Mouse (Mus musculus) forebrain, embryonic 14.5 days (tissue): ENCODE data around the gene Slc6a6. TPM values are rescaled to one million over a fixed set of nuclear protein-coding genes. Genes with fewer than 3 reads are reported as not detected.
A peak's percentile ranks its signal among the peaks of the same experiment; 100 is the strongest.

Source experiments
- ATAC-seq: fragments of 200-750 bp; cut with Nextera tagmentation; 2 replicates; pipeline ENCODE4 v1.8.0; 2017; ENCODE audit warnings: mild to moderate bottlenecking, moderate library complexity
- DNase-seq: peaks from one replicate; pipeline ENCODE4 v3.0.0-alpha.2; 2015; ENCODE audit warnings: low spot score
- H3K27ac ChIP-seq: fragments of 300-500 bp; sonication (generic); 2 replicates; pipeline ENCODE4 v1.5.1; 2014; ENCODE audit warnings: low read depth, mild to moderate bottlenecking, control low read depth, low read length, moderate library complexity
- H3K27me3 ChIP-seq: fragments of 300-500 bp; sonication (generic); replicated peaks from 2 replicates; pipeline ENCODE4 v1.6.1; 2014; ENCODE audit warnings: low read length, control low read depth, mixed read lengths; ENCODE audit not compliant: control insufficient read depth, insufficient read depth
- H3K36me3 ChIP-seq: fragments of 300-500 bp; sonication (generic); 2 replicates; pipeline ENCODE4 v1.6.1; 2014; ENCODE audit warnings: low read length, control low read depth; ENCODE audit not compliant: control insufficient read depth, insufficient read depth
- H3K4me1 ChIP-seq: fragments of 300-500 bp; sonication (generic); 2 replicates; pipeline ENCODE4 v1.6.1; 2014; ENCODE audit warnings: antibody characterized with exemption, low read length, control low read depth; ENCODE audit not compliant: control insufficient read depth, insufficient read depth
- H3K4me2 ChIP-seq: fragments of 300-500 bp; sonication (generic); 2 replicates; pipeline ENCODE4 v1.6.1; 2014; ENCODE audit warnings: mild to moderate bottlenecking, control low read depth, low read length
- H3K4me3 ChIP-seq: fragments of 300-500 bp; sonication (generic); 2 replicates; pipeline ENCODE4 v1.5.1; 2014; ENCODE audit warnings: low read depth, low read length, control low read depth
- H3K9ac ChIP-seq: fragments of 300-500 bp; sonication (generic); 2 replicates; pipeline ENCODE4 v1.6.1; 2014; ENCODE audit warnings: mild to moderate bottlenecking, low read length, control low read depth, moderate library complexity
- H3K9me3 ChIP-seq: fragments of 300-500 bp; sonication (generic); replicated peaks from 2 replicates; pipeline ENCODE4 v1.6.1; 2016; ENCODE audit warnings: low read length, control low read depth, mixed read lengths; ENCODE audit not compliant: control insufficient read depth
- WGBS: fragments of 180-500 bp; shearing (Covaris S2); extraction: QIAGEN DNeasy Blood & Tissue Kit; methylation state at CpG from one replicate; pipeline ENCODE4 v1.1.7; 2014; 5-methylcytosine and 5-hydroxymethylcytosine counted together
- polyA plus RNA-seq: library from polyadenylated mRNA; unstranded; fragments of >200 nt; fragmentation: Nextera tagmentation; extraction: Ambion mirVana; gene quantifications from 2 replicates; pipeline ENCODE4 v1.2.1, GENCODE M21; 2014

The Slc6a6 gene
- polyA plus RNA-seq, 1 experiment from 2014 or later: 45.6 TPM

DNA sequence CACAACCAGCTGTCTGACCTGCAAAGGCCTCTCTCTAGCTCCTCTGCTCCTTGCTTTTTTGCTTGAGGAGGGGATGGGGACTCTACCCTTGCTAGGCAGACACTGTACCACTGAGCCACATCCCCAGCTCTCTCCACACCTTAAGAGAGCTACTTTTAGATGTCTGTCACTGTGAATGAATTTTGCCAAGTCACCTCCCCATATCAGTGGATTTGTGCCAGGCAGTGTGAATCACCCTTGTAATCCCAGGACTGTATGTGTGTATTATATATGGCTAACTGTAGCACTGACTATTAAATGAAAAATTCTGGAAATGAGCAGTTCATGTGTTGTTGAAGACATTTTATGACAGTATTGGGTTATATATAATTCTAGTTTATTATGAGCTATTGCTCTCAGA is 5.4 kb downstream of the Slc6a6 start:
- H3K4me2 ChIP-seq: no peak overlapping the region
- H3K4me1 ChIP-seq: peaks cover 19% of the 10 kb centered on the region
- peaks cover 16% of the 10 kb centered on the region; the same call in 1 of the 2 replicates for H3K36me3 ChIP-seq
- DNase-seq: no peak
- H3K4me3 ChIP-seq: no peak overlapping the region
- no peaks in the 10 kb centered on the region for H3K27me3 ChIP-seq
- H3K9me3 ChIP-seq: no peaks in the 10 kb centered on the region
- no peak overlapping the region for H3K27ac ChIP-seq
- H3K9ac ChIP-seq: peak overlapping the region; percentile 25; the same call in 1 of the 2 replicates
- ATAC-seq: no peak

DNA sequence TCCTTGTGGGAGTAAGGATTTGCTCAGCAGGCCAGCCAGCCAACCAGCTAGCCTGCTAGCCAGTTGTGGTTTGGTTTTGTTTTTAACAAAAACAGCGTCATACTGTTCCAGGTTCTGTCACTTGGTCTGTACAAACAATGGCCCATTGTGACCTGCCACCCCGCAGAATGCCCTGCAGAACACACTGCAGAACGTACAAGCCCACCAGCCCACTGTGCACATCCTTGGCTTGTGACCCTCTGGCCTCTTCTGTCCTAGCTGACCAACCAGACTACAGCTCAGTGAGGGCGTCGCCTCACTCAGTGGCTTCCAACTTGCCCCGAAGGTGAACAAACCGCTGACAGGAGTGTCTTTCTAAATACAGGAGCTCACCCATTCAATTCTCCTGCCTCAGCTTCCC is 6.4 kb downstream of the Slc6a6 start:
- Histone ChIP-seq H3K27ac (no peak overlapping the region), H3K4me3 (no peak overlapping the region), H3K27me3 (no peaks in the 10 kb centered on the region), H3K4me1 (peaks cover 18% of the 10 kb centered on the region), H3K9ac (no peak overlapping the region), H3K4me2 (no peak overlapping the region), H3K9me3 (no peaks in the 10 kb centered on the region), H3K36me3 (peaks cover 16% of the 10 kb centered on the region; the same call in 1 of the 2 replicates)
- DNase-seq (no peak), ATAC-seq (no peak)
- WGBS: 59% methylated on average over 7 of the region's 7 CpGs

DNA sequence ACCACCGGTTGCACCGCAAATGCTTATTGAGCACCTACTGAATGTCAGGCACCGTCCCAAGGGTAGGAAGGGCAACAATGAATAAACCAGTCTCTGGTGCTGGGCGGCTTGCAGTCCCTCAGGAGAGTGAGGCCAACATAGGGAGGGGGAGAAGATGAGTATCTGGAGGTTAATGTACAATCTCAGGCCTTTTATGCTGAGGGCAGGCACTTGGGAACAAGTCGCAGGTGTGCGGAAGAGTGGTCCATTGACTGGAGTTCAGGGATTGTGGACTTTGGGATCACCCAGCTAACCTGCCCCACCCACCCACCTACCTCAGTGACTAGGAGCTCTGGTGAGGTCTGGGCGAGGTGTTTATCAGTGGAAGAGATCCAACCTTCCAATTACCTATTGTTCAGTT is 6.8 kb downstream of the Slc6a6 start:
- WGBS: 90% methylated on average over 7 of the region's 7 CpGs
- H3K27me3 ChIP-seq: no peaks in the 10 kb centered on the region
- peaks cover 16% of the 10 kb centered on the region; the same call in 1 of the 2 replicates for H3K36me3 ChIP-seq
- no peak for DNase-seq
- peaks cover 15% of the 10 kb centered on the region for H3K4me1 ChIP-seq
- no peak for ATAC-seq
- H3K4me2 ChIP-seq: no peak overlapping the region
- H3K27ac ChIP-seq: no peak overlapping the region
- H3K9ac ChIP-seq: no peak overlapping the region
- H3K4me3 ChIP-seq: no peak overlapping the region
- no peaks in the 10 kb centered on the region for H3K9me3 ChIP-seq

DNA sequence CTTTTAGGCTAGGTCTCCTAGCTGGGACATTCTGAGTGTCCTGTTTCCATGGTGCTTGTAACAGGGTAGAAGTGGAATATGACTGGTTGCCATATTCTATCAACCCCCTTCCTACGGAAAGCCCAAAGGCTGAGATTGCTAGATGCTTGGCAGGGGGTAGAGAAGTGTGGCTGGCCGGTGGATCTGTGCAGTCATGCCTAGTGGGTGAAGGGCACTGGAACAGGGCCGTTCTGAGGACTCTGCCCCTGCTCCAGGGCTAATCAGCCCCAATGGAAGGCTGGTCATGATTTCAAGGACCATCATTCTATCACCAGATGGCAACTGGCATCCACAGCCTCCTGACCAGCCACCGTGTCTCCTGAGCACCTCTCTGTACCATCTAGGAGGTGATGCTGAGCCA is 7.7 kb downstream of the Slc6a6 start:
- H3K27me3 ChIP-seq: no peaks in the 10 kb centered on the region
- H3K4me3 ChIP-seq: no peak overlapping the region
- ATAC-seq (no peak), DNase-seq (no peak)
- peaks cover 16% of the 10 kb centered on the region; the same call in 1 of the 2 replicates for H3K36me3 ChIP-seq
- H3K4me2 ChIP-seq: no peak overlapping the region
- H3K4me1 ChIP-seq: peaks cover 8% of the 10 kb centered on the region
- WGBS: 97% methylated on average over 4 of the region's 4 CpGs
- H3K9me3 ChIP-seq: no peaks in the 10 kb centered on the region
- no peak overlapping the region for H3K27ac ChIP-seq
- no peak overlapping the region for H3K9ac ChIP-seq

DNA sequence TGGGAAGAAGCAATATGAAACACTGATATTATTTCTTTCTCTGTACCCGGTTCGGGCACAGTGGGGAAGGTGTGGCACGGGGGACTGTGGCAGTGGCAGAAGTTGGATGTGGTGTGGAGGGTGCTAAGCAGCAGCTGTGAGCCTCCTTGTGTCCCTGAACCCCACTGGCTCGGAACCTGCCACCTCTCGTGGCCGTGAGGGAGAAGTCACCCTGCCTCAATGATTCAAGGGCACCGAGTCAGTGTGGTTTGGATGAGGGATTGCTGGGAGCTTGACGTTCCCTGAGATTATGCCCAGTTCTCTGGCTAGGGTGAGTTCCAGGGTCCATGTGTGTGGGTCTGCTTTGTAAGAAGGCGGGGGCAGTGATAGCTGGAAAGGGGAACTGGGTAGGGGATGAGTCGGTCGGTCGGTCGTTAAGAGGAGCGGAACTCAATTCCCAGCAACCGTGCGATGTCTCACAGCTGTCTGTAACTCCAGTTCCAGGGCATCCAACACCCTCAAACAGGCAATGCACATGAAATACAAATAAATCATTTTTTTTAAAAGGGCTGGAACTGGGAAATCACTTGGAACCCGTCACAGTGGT is 9.5 kb downstream of the Slc6a6 start:
- H3K9ac ChIP-seq: no peak overlapping the region
- WGBS: 85% methylated on average over 17 of the region's 17 CpGs

DNA sequence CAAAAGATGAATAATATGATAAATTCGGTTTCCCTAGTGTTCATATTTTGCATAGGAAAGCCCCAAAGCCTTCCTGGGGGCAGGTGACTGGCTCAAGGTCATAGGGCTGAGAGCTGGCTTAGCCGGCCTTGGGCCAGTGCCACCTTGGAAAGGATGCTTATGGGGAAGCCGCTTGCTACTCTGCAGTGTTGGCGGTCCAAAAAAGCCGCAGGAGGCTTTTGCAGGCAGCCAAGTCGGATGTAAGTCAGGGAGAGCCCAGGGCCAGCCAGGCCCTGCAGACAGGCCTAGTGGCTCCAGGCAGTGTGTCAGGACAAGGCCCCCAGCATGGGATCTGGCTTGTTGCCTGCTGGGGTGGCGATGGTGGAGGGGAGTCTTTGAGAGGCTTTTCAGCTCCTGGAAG is 10.8 kb downstream of the Slc6a6 start:
- 38% methylated on average over 7 of the region's 7 CpGs for WGBS
- ATAC-seq: no peak; the same call in 1 of the 2 replicates
- no peak overlapping the region; the same call in 1 of the 2 replicates for H3K9ac ChIP-seq
- no peak overlapping the region for H3K4me3 ChIP-seq
- H3K27ac ChIP-seq: no peak overlapping the region
- H3K27me3 ChIP-seq: no peaks in the 10 kb centered on the region
- 0 out of 2 replicates have a peak, but pooled peaks cover 5% of the 10 kb centered on the region for H3K4me1 ChIP-seq
- H3K4me2 ChIP-seq: no peak overlapping the region
- H3K36me3 ChIP-seq: peaks cover 23% of the 10 kb centered on the region; the same call in 1 of the 2 replicates
- no peak for DNase-seq
- H3K9me3 ChIP-seq: no peaks in the 10 kb centered on the region

More for the DNA sequence above, 9.5 kb downstream of the Slc6a6 start:
- peaks cover 5% of the 10 kb centered on the region; the same call in 1 of the 2 replicates for H3K4me1 ChIP-seq
- ATAC-seq: no peak
- H3K9me3 ChIP-seq: no peaks in the 10 kb centered on the region
- no peaks in the 10 kb centered on the region for H3K27me3 ChIP-seq
- no peak for DNase-seq
- no peak overlapping the region for H3K4me3 ChIP-seq
- no peak overlapping the region for H3K27ac ChIP-seq
- H3K4me2 ChIP-seq: no peak overlapping the region
- H3K36me3 ChIP-seq: peaks cover 16% of the 10 kb centered on the region; the same call in 1 of the 2 replicates

DNA sequence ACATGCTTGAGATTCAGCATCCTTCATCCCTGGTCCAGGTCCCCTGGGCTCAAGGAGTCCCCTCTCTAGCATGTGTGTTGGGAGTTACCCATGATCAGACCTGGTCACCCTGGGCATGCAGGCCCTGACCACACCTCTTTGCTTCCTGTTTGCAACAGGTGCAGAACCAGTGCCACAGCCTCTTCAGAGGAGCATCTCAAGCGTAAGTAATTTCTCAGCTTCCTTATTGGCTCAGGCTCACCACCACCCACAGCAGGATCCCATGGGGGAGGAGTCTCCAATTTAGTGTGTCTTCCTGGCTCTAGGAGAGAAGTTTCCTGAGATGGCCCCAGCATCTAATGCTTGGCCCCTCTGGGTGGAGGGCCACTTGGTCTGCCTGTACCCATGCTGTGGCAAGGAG is 15.0 kb downstream of the Slc6a6 start:
- Histone ChIP-seq H3K27ac (no peak overlapping the region), H3K36me3 (peaks cover 37% of the 10 kb centered on the region), H3K9me3 (no peaks in the 10 kb centered on the region), H3K27me3 (no peaks in the 10 kb centered on the region), H3K4me1 (0 out of 2 replicates have a peak, but pooled peaks cover 5% of the 10 kb centered on the region), H3K4me3 (no peak overlapping the region), H3K4me2 (no peak overlapping the region), H3K9ac (no peak overlapping the region)
- DNase-seq (no peak), ATAC-seq (no peak)
- 47% methylated on average over 1 of the region's 1 CpGs for WGBS

DNA sequence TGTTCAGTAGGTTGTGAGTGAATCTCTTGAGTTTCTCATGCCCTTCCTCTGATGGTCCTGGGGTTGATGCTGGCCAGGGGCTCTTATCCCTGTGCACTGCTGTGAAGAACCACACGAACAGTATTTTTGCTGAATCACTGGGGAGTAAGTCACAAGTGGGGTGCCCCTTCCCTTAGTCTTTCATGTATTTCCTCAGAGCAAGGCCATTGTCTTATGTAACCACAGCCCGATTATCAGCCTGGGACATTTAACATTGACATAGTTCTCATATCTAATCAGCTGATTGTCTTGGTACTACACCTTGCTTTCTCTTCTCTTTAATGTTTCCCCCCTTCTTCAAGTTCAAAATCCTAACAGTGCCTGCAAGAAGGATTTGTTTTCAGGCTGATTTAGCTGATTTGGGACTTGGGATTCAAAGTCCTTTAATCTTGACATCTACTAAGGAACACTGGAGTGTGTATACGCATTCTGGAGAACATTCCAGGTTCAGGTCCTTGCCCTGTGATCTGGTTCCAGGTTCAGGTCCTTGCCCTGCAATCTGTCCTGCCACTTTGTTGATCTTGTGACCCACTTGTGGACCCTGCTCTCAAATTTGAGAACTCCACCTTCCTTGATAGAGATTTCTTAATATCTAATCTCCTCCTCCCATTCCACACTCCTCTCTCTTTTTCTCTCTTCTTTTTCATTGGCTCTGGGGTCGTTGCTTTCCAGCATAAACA is 15.8 kb downstream of the Slc6a6 start:
- no peak for ATAC-seq
- H3K36me3 ChIP-seq: peaks cover 41% of the 10 kb centered on the region
- no peak overlapping the region for H3K4me3 ChIP-seq
- 0 out of 2 replicates have a peak, but pooled peaks cover 5% of the 10 kb centered on the region for H3K4me1 ChIP-seq
- H3K9me3 ChIP-seq: no peaks in the 10 kb centered on the region
- H3K9ac ChIP-seq: no peak overlapping the region
- 91% methylated on average over 4 of the region's 4 CpGs for WGBS
- no peak for DNase-seq
- no peaks in the 10 kb centered on the region for H3K27me3 ChIP-seq
- H3K27ac ChIP-seq: no peak overlapping the region
- no peak overlapping the region for H3K4me2 ChIP-seq
